Mouse (Mus musculus): Measurements from ENCODE around the gene Tmem135.

The Tmem135 gene

GRCm38 (mm10) chr7:89418127-89418653 lies 14.2 kb upstream of the Tmem135 start:
- 76% methylated on average over 8 of the region's 8 CpGs for WGBS

DNA sequence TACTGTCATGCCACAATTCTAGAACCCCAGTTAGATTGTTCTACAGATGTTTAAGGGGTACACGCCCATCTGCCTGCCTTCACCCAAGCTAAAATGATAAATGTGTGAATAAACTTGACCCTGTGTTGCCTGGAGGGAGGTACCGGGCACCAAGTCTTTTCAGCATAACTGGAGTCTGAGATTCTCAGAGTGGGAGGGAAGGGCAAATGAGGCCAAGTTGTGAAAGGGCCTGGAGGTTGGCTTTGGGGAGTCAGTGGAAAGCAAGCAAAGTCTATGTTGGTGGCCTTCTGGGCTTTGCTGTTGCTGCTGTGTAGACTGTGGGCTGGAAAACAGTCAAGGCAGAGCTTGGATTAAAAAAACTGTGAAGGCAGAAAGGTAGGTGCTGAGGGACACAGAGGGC lies 13.7 kb upstream of the Tmem135 start:
- 85% methylated on average over 2 of the region's 2 CpGs for WGBS

- WGBS = 93% methylated on average over 4 of the region's 4 CpGs
Measured at GRCm38 (mm10) chr7:89416027-89416426, 12.0 kb upstream of the Tmem135 start.

GRCm38 (mm10) chr7:89412094-89412493 lies 8.1 kb upstream of the Tmem135 start:
- WGBS = 83% methylated on average over 7 of the region's 7 CpGs

- WGBS = 82% methylated on average over 3 of the region's 3 CpGs
Measured at GRCm38 (mm10) chr7:89411346-89411745, 7.3 kb upstream of the Tmem135 start.

GRCm38 (mm10) chr7:89410294-89410693 lies 6.3 kb upstream of the Tmem135 start:
- 91% methylated on average over 4 of the region's 4 CpGs for WGBS

DNA sequence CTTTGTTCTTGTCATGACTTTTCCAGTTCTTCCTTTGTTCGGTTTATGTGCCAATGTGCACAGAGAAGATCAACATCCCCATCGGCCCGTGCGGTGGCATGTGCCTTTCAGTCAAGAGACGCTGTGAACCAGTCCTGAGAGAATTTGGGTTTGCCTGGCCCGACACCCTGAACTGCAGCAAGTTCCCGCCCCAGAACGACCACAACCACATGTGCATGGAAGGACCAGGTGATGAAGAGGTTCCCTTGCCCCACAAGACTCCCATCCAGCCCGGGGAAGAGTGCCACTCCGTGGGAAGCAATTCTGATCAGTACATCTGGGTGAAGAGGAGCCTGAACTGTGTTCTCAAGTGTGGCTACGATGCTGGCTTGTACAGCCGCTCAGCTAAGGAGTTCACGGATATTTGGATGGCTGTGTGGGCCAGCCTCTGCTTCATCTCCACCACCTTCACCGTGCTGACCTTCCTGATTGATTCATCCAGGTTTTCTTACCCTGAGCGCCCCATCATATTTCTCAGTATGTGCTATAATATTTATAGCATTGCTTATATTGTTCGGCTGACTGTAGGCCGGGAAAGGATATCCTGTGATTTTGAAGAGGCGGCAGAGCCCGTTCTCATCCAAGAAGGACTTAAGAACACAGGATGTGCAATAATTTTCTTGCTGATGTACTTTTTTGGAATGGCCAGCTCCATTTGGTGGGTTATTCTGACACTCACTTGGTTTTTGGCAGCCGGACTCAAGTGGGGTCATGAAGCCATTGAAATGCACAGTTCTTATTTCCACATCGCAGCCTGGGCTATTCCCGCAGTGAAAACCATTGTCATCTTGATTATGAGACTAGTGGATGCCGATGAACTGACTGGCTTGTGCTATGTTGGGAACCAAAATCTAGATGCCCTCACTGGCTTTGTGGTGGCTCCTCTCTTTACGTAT lies 3.3 kb upstream of the Tmem135 start:
- 81% methylated on average over 24 of the region's 24 CpGs for WGBS

DNA sequence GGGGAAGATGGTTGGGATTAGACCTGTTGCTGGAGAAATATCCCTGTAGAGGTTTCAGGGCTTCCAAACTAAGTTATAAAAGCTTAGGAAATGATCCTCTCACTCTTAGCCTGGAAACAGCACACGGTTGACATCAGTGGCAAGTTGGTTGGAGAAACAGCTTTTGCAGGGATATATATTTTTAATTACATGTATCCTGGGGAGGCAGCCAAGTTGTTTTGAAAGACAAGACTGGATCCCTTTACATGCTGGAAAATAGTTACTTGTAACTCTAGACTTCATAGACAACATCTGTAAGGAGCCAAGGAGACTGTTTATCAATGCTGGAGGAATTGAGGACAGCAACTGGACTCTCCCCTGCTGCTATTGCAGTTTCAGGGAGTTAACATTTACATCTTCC lies 2.0 kb upstream of the Tmem135 start:
- 35% methylated on average over 1 of the region's 1 CpGs for WGBS

- WGBS = 1% methylated on average over 35 of the region's 35 CpGs
Measured at GRCm38 (mm10) chr7:89404734-89405440, 865 bp upstream of the Tmem135 start.

DNA sequence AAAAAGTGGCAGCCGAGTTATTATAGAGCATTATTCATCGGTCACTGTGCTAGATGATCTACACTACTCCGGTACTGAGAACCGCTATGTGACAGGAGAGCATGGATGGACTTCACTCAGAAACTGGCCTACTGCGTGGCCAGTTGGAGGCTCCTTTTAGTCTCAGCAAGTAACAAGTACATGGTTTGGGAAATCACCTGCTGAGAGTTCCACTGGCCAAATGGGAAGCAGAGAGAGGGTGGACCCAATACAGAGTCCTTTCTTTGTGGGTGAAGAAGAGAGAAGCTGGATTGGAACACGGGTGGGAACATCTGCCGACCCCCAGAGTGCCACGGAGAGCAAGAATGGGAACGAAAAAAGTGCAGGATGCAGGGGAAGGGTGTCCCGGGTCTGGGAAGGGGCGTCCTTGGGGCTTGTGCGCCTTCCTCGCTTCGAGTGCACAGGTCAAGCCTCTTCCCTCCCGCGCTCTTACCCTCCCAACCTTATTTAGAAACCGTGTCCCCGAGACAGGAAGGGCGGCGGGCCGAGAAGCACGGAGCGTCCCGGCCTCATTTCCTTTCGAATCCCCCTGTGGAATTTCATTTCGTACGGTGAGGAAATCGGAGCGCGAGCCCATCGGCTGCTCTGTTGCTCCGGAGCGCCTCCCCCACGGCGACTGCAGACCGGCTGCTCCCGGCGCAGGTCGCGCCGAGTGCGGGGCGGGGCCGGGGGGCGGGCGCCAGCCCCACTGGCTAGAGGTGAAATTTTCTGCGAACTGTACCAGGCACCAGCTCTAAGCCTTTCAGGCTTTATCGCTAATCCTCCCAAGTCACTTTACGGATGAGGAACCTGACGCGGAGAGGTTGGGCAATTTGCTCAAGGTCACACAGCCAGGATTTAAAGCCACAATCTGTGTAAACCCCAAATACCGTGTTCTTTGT lies 709 bp downstream of the Tmem135 start:
- 8% methylated on average over 52 of the region's 52 CpGs for WGBS

DNA sequence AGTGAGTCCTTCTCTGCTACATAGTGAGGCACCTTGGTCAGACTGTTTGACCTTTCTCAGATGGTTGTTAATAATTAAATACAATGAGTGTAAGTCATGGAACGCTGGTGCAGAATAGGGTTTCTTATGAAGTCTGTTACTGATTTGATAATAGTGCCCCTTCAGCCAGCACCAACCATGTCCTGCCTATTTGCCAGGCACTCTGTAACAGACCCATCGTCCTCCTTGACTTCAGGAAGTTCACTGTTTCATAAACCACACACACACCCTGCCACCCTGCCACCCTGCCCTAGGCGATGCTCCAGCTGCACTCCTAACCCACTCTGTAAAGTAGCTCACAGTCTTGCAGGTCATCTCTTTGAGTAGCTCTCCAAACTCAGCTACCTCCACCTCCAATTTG lies 2.1 kb downstream of the Tmem135 start:
- WGBS = 81% methylated on average over 3 of the region's 3 CpGs

DNA sequence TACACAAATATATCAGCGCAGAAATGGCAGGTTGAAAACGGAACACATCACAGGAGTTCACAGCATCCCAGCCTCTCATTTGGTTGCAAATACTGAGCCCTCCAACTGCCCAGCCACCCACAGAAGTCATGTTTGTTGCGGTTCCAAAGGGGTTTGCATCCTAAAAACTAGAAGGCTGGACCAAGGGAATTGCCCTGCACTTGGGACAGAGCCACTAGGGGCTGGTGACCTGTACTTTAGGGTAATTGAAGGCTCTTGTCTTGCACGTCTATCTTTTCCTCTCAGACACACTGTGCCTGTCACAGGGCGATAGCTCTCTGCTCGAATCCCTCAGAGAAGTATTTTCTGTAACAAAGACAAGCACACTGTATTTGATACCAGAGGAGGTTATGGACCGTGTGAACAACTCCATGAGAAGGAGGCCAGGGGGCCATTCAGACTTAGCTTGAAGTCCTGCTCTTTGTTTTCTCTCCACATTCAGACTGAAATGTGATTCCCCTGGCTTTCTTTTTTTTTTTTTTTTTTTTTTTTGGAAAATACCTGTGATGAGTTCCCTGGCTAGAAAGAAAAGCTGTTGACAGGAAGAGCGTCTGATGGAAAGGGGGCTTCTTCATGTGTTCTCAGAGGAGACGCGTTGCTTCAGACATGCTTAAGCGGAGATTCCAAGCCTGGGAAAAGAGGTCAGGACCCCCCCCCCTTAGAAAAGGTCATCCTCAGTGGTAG lies 2.7 kb downstream of the Tmem135 start:
- WGBS = 69% methylated on average over 11 of the region's 11 CpGs

DNA sequence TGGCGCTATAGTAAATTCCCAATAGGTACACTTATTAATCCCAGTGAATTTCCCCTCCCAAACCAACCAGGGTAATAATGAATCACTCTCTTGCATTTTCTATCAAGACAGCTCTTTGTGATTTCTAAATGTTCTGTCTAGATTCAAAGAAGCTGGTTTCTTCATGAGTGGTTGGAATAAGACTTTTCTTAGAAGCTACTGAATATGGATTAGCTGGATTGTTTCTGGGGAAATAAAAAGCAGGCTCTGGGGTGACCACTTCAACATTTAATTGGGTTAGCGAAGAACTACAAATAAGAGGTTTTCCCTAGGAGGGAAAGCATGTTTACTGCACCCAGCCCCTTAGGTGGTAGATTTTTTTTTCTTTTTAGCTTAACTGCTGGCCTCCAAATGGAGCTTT lies 3.3 kb downstream of the Tmem135 start:
- WGBS = 47% methylated on average over 2 of the region's 2 CpGs

DNA sequence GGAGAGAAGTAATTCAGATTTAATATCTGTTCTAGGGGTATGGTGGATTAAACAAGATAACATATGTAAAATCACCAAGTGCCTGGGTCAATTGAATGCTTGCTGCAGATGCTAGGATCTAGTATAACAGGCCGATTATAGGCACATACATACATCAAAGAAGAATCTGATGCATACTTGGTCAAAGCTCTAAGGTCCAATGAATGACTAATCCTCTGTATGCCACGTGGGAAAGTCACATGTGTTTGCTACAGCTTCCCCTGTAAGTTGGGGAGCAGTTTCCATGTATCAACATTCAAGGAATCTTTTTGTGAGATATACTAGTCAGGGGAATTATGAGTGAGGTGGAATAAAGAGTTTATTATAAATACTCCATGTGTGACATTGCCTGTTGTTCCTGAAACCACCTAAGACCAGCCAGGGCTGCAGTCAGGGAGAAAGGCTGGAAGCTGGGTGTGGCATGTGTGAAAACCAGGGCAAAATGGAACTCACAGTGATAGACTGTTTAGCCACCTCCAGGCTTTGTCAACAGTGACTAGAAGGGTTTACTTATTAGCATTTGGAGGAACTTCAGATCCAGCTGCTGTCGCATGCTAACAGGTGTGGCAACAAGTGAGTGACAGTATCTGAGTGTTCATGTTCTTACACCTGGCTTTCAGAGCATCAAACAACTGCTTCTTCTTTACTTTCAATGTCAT lies 6.0 kb downstream of the Tmem135 start:
- 84% methylated on average over 3 of the region's 3 CpGs for WGBS

DNA sequence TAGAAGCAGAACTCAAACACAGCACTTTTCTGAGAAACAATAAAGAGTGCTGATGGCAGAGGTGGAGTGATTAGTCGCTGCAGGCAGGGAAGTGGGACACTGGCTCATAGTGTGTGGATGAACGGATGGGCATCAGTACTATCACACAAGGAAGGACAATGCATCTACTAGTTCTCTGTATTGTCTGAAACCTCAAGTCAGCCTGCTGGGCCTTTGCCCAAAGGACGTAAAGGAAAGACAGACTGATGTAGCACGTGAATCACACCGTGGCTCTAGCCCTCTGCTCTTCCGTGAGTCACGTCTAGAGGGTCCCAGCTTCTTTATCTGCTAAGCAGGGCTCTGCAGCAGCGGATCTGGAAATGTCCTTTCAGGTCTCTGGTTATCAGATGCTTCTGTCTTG lies 7.6 kb downstream of the Tmem135 start:
- 90% methylated on average over 8 of the region's 8 CpGs for whole genome bisulfite sequencing

DNA sequence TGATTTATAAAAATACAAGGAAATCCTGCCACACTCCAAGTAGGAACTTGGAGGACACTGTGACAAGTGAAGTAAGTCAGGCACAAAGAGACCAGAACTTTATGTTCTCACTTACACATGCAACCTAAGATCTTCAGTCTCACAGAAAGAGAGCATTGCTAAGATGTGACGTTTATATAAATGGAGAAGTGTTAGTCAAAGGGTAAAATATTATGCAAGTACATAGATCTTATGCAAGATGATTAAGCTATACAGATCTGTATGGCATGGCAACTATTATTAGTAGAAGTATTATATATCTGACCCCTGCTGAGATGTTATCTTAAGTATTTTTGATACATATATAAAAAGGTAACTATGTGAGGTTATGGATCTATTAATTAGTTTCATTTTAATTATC lies 8.6 kb downstream of the Tmem135 start:
- WGBS = 93% methylated on average over 1 of the region's 1 CpGs

DNA sequence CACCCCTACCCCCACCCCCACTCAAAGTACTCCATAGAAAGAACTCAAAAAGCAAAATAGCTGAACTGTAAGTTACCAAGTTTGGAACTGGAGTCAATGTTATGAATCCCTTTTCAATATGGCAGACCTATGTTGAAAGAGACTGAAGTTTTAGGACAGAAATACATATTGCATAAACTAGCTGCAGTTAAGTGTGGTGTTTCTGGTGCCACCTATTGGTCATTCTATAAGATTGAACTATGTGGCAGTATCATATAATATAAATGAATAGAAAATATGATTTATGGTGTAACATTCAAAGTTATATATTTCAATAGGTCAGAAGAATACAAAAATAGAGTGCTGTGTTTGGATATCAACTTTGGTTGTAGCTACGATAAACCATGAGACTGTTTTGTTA lies 11.2 kb downstream of the Tmem135 start:
- 97% methylated on average over 1 of the region's 1 CpGs for WGBS

- 65% methylated on average over 4 of the region's 4 CpGs for WGBS
Measured at GRCm38 (mm10) chr7:89392388-89392787, 11.6 kb downstream of the Tmem135 start.

- 78% methylated on average over 4 of the region's 4 CpGs for WGBS
Measured at GRCm38 (mm10) chr7:89391831-89392230, 12.2 kb downstream of the Tmem135 start.

- 92% methylated on average over 3 of the region's 3 CpGs for WGBS
Measured at GRCm38 (mm10) chr7:89391281-89391680, 12.7 kb downstream of the Tmem135 start.

All from cerebral cortex, adult 2 months (tissue).